Mouse (Mus musculus): ENCODE data around the gene Uvrag. TPM values are rescaled to one million over a fixed set of nuclear protein-coding genes. Genes with fewer than 3 reads are reported as not detected.

Uvrag gene
- polyA plus RNA-seq, 1 experiment from 2014 or later, result 9.7 TPM

DNA sequence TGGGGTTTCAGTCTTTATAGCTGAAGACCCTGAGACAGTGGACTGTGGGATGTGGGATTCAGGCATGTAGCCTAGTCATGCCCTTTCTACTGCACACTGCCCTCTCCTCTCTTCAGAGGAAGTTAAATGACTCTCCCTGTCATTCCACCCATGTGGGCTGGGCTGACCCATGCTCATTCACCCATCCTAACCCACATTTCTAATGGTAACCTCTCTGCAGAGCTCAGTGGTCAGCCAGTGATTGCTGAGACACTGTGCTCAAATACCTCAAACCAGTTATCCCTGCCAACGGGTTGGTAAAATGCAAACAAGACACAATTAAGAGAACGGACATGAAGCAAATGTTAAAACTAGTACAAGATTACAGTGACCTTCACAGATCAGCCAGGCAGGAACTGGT lies 39.9 kb downstream of the Uvrag start:
- H3K9me3 ChIP-seq (replicated peaks), result no peaks in the 10 kb centered on the region
- peaks cover 30% of the 10 kb centered on the region for H3K4me1 ChIP-seq
- no peaks in the 10 kb centered on the region for H3K27me3 ChIP-seq (ENCODE audit: low read depth, poor library complexity, severe bottlenecking)
- 64% methylated on average over 2 of the region's 2 CpGs for WGBS
- peaks cover 8% of the 10 kb centered on the region; the same call in 1 of the 2 replicates for H3K36me3 ChIP-seq
- no peak overlapping the region for H3K27ac ChIP-seq (replicated peaks)
- H3K4me3 ChIP-seq, result no peak overlapping the region
- no peak for DNase-seq (ENCODE audit: low spot score)

- no peaks in the 10 kb centered on the region for H3K27me3 ChIP-seq (ENCODE audit: low read depth, poor library complexity, severe bottlenecking)
- 83% methylated on average over 8 of the region's 8 CpGs for WGBS
Measured at GRCm38 (mm10) chr7:99100573-99100972, 40.4 kb downstream of the Uvrag start.

DNA sequence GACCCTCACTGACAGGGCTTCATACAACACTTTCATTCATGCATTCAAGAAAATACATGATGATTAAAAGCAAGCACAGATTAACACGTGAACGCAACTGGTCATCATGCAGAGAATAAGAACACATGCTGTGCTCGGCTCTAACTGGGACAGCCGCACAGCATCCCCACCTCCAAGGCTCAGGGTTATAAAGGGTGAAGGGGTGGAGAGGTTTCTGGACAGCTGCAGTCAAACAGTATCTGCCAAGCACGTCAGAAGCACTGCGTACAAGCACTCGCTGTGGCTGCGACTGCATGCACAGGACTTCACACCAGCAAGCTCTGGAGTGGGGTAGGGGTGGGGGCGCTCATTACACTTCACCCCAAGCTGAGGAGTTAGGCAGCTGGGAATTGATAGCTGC lies 40.9 kb downstream of the Uvrag start:
- WGBS, result 79% methylated on average over 9 of the region's 9 CpGs
- H3K9me3 ChIP-seq (replicated peaks), result no peaks in the 10 kb centered on the region
- no peaks in the 10 kb centered on the region for H3K27me3 ChIP-seq (ENCODE audit: low read depth, poor library complexity, severe bottlenecking)
- H3K27ac ChIP-seq (replicated peaks), result no peak overlapping the region
- H3K4me1 ChIP-seq, result peaks cover 30% of the 10 kb centered on the region
- peaks cover 8% of the 10 kb centered on the region; the same call in 1 of the 2 replicates for H3K36me3 ChIP-seq
- DNase-seq (ENCODE audit: low spot score), result no peak
- H3K4me3 ChIP-seq, result no peak overlapping the region

More at GRCm38 (mm10) chr7:99100573-99100972, 40.4 kb downstream of the Uvrag start:
- no peak for DNase-seq (ENCODE audit: low spot score)
- Histone ChIP-seq H3K4me3 (no peak overlapping the region), H3K36me3 (peaks cover 8% of the 10 kb centered on the region; the same call in 1 of the 2 replicates), H3K9me3 (replicated peaks) (no peaks in the 10 kb centered on the region), H3K27ac (replicated peaks) (no peak overlapping the region), H3K4me1 (peaks cover 30% of the 10 kb centered on the region)

- Histone ChIP-seq H3K9me3 (replicated peaks) (no peaks in the 10 kb centered on the region), H3K4me1 (peaks cover 29% of the 10 kb centered on the region), H3K27me3 (ENCODE audit: low read depth, poor library complexity, severe bottlenecking) (no peaks in the 10 kb centered on the region), H3K36me3 (peaks cover 8% of the 10 kb centered on the region; the same call in 1 of the 2 replicates), H3K4me3 (no peak overlapping the region), H3K27ac (replicated peaks) (no peak overlapping the region)
- whole genome bisulfite sequencing, result 90% methylated on average over 7 of the region's 7 CpGs
- no peak for DNase-seq (ENCODE audit: low spot score)
Measured at GRCm38 (mm10) chr7:99097781-99098180, 43.2 kb downstream of the Uvrag start.

GRCm38 (mm10) chr7:99097128-99097527 lies 43.8 kb downstream of the Uvrag start:
- H3K4me3 ChIP-seq, result no peak overlapping the region
- H3K9me3 ChIP-seq (replicated peaks), result no peaks in the 10 kb centered on the region
- H3K4me1 ChIP-seq, result peaks cover 23% of the 10 kb centered on the region
- no peaks in the 10 kb centered on the region for H3K27me3 ChIP-seq (ENCODE audit: low read depth, poor library complexity, severe bottlenecking)
- DNase-seq (ENCODE audit: low spot score), result no peak
- WGBS, result 94% methylated on average over 2 of the region's 2 CpGs
- peaks cover 8% of the 10 kb centered on the region; the same call in 1 of the 2 replicates for H3K36me3 ChIP-seq
- H3K27ac ChIP-seq (replicated peaks), result no peak overlapping the region

DNA sequence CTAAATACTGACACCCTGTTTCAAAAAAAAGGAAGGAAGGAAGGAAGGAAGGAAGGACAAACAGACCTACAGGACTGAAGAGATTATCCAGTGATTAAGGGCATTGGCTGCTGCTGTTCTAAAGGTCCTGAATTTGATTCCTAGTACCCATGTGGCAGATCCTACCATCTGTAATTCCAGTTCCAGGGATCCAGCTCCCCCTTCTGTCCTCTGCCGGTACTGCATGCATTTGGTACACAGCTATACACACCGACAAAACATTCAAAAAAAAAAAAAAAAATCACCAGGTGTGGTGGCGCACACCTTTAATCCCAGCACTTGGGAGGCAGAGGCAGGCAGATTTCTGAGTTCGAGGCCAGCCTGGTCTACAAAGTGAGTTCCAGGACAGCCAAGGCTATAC lies 45.8 kb downstream of the Uvrag start:
- Histone ChIP-seq H3K27ac (replicated peaks) (no peak overlapping the region), H3K36me3 (peaks cover 8% of the 10 kb centered on the region; the same call in 1 of the 2 replicates), H3K9me3 (replicated peaks) (no peaks in the 10 kb centered on the region), H3K4me3 (no peak overlapping the region), H3K4me1 (peaks cover 3% of the 10 kb centered on the region; the same call in 1 of the 2 replicates), H3K27me3 (ENCODE audit: low read depth, poor library complexity, severe bottlenecking) (no peaks in the 10 kb centered on the region)
- peak; percentile 47 for DNase-seq (ENCODE audit: low spot score)
- 78% methylated on average over 4 of the region's 4 CpGs for WGBS

- no peak overlapping the region for H3K27ac ChIP-seq (replicated peaks)
- 89% methylated on average over 3 of the region's 3 CpGs for WGBS
- no peaks in the 10 kb centered on the region for H3K4me1 ChIP-seq
Measured at GRCm38 (mm10) chr7:99094336-99094735, 46.6 kb downstream of the Uvrag start.

GRCm38 (mm10) chr7:99091915-99092645 lies 48.9 kb downstream of the Uvrag start:
- WGBS, result 87% methylated on average over 17 of the region's 17 CpGs
- no peak for DNase-seq (ENCODE audit: low spot score)
- H3K9me3 ChIP-seq (replicated peaks), result no peaks in the 10 kb centered on the region
- no peaks in the 10 kb centered on the region for H3K27me3 ChIP-seq (ENCODE audit: low read depth, poor library complexity, severe bottlenecking)
- peaks cover 2% of the 10 kb centered on the region; the same call in 1 of the 2 replicates for H3K36me3 ChIP-seq
- no peak overlapping the region for H3K27ac ChIP-seq (replicated peaks)
- no peak overlapping the region for H3K4me3 ChIP-seq
- peaks cover 13% of the 10 kb centered on the region for H3K4me1 ChIP-seq

More at GRCm38 (mm10) chr7:99094336-99094735, 46.6 kb downstream of the Uvrag start:
- H3K4me3 ChIP-seq, result no peak overlapping the region
- H3K36me3 ChIP-seq, result peaks cover 8% of the 10 kb centered on the region; the same call in 1 of the 2 replicates
- H3K9me3 ChIP-seq (replicated peaks), result no peaks in the 10 kb centered on the region
- no peak for DNase-seq (ENCODE audit: low spot score)
- no peaks in the 10 kb centered on the region for H3K27me3 ChIP-seq (ENCODE audit: low read depth, poor library complexity, severe bottlenecking)

DNA sequence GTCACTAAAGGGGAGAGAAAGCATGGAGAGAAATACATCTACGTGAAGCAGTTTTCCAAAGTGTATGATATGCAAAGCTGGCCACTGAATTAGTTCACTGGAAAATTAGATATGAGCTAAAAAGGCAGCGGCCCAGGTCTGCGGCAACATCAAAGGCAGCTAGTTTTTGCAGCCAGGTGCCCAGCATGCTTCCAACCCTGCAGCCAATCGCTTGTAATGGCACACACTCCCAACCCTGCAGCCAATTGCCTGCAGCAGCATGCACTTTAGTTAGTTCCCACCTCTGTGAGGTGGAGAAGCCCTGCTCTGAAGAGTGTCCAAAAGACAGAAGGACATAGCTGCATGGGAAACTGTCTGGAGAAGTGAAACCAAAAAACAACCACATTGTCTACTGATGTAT lies 51.2 kb downstream of the Uvrag start:
- Histone ChIP-seq H3K4me1 (peaks cover 19% of the 10 kb centered on the region), H3K36me3 (no peaks in the 10 kb centered on the region), H3K27ac (replicated peaks) (no peak overlapping the region), H3K4me3 (no peak overlapping the region), H3K27me3 (ENCODE audit: low read depth, poor library complexity, severe bottlenecking) (no peaks in the 10 kb centered on the region), H3K9me3 (replicated peaks) (no peaks in the 10 kb centered on the region)
- 87% methylated on average over 4 of the region's 4 CpGs for WGBS
- DNase-seq (ENCODE audit: low spot score), result no peak

GRCm38 (mm10) chr7:99088576-99089346 lies 52.2 kb downstream of the Uvrag start:
- Histone ChIP-seq H3K27me3 (ENCODE audit: low read depth, poor library complexity, severe bottlenecking) (no peaks in the 10 kb centered on the region), H3K9me3 (replicated peaks) (no peaks in the 10 kb centered on the region), H3K4me1 (peaks cover 19% of the 10 kb centered on the region), H3K27ac (replicated peaks) (no peak overlapping the region), H3K4me3 (no peak overlapping the region), H3K36me3 (no peaks in the 10 kb centered on the region)
- WGBS, result 90% methylated on average over 10 of the region's 10 CpGs
- no peak for DNase-seq (ENCODE audit: low spot score)

DNA sequence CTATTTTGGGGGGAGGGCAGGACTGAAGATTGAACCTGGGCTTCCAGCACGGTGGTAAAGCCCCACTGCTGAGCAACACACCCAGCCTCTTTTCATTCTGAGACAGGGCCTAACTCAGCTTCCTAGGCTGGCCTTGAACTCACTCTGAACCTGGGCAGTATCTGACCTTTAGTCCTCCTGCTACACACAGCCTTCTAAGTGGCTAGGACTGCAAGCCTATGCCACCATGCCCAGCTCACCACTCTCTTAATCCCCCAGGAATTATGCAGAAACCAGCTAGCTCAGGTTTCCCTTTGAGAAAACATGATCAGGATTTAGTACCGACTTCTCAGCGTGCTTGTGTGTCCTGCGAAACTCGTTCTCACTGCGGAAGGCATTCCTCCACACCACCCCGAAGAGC lies 53.4 kb downstream of the Uvrag start:
- 76% methylated on average over 7 of the region's 7 CpGs for WGBS
- no peak overlapping the region for H3K4me3 ChIP-seq
- H3K36me3 ChIP-seq, result no peaks in the 10 kb centered on the region
- H3K9me3 ChIP-seq (replicated peaks), result no peaks in the 10 kb centered on the region
- H3K27me3 ChIP-seq (ENCODE audit: low read depth, poor library complexity, severe bottlenecking), result no peaks in the 10 kb centered on the region
- no peak for DNase-seq (ENCODE audit: low spot score)
- no peak overlapping the region for H3K27ac ChIP-seq (replicated peaks)
- H3K4me1 ChIP-seq, result peaks cover 19% of the 10 kb centered on the region

DNA sequence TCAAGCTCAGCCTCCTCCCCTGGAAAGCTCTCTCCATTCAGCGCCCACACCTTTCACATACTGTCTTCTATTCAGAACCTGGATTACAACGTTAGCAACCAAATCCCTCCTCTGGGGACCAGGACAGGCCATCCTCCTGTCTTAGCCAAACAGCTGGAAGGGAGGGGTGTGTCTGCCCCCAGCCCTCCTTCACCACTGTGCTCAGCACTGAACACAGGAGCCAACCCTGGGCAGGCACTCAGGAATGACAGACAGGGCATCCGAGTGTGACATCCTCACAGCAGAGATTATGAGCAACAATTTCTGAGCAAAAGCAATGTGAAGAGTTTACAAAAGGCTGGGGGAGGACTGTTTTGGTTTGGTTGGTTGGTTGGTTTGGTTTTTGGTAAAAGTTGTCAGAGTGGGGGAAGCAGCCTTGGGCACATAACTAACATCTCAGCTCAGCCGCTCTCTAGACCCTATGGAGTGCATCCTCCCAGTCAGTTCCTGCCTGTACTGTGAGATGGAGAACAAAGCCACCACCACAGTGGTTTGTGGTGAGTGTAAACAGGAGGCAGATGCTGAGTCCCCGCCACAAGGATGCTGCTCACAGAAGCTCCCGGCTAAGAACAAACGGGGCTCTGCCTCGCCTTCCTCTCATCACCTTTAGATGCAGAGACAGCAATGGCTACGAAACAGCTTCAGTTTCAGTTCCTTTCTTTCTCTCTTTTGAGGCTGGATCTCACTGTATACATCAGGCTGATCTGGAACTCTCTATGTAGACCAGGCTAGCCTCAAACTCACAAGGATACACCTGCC lies 54.1 kb downstream of the Uvrag start:
- DNase-seq (ENCODE audit: low spot score), result no peak
- no peak overlapping the region for H3K4me3 ChIP-seq
- H3K36me3 ChIP-seq, result no peaks in the 10 kb centered on the region
- H3K4me1 ChIP-seq, result peaks cover 19% of the 10 kb centered on the region
- no peaks in the 10 kb centered on the region for H3K9me3 ChIP-seq (replicated peaks)
- H3K27ac ChIP-seq (replicated peaks), result peak overlapping the region; percentile 28; the same call in 1 of the 2 replicates
- H3K27me3 ChIP-seq (ENCODE audit: low read depth, poor library complexity, severe bottlenecking), result no peaks in the 10 kb centered on the region
- WGBS, result 77% methylated on average over 9 of the region's 9 CpGs
